Mouse (Mus musculus) C2C12 (cell line): Measurements from ENCODE around the gene Ecsit.

Experiments
- CEBPB ChIP-seq: IDR thresholded peaks from one replicate; pipeline ENCODE4 v1.6.1; 2011; ENCODE audit warnings: low read depth, mild to moderate bottlenecking, control low read depth, moderate library complexity
- CTCF ChIP-seq: IDR thresholded peaks from one replicate; pipeline ENCODE4 v1.5.1; 2011; ENCODE audit not compliant: control insufficient read depth, insufficient read depth, insufficient read length
- FOSL1 ChIP-seq: IDR thresholded peaks from one replicate; pipeline ENCODE4 v1.8.0; 2011; ENCODE audit warnings: mild to moderate bottlenecking, low read length; ENCODE audit not compliant: poor library complexity, insufficient read depth, severe bottlenecking
- MAX ChIP-seq: IDR thresholded peaks from one replicate; pipeline ENCODE4 v1.6.1; 2011; ENCODE audit warnings: mild to moderate bottlenecking, control low read depth
- MYOD1 ChIP-seq: IDR thresholded peaks from one replicate; pipeline ENCODE4 v1.6.1; 2011; ENCODE audit warnings: low read depth; ENCODE audit not compliant: control insufficient read depth, insufficient read length
- MYOG ChIP-seq: IDR thresholded peaks from one replicate; pipeline ENCODE4 v1.6.1; 2011; ENCODE audit not compliant: control insufficient read depth, insufficient read length; ENCODE audit errors: extremely low read depth
- USF1 ChIP-seq: IDR thresholded peaks from one replicate; pipeline ENCODE4 v1.6.1; 2011; ENCODE audit warnings: low read depth, mild to moderate bottlenecking, control low read depth, moderate library complexity

DNA sequence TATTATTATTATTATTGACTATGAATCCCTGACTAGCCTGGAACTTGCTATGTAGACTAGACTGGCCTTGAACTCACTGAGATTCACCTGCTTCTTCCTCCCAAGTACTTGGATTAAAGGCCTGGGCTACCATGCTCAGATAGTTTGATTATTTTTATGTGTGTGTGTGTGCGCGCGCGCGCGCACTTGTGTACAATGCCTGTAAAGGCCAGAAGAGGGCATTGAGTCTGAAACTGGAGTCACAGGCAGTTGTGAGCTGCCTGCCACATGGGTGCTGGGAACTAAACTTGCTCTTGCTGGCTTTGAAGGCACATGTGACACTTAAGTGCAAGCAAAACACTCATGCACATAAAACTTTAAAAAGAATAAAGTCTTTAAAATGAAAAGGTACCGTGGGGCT lies 4.0 kb upstream of the Ecsit start:
- no peak for TF ChIP-seq CTCF
- TF ChIP-seq MAX, result no peak
- no peak for TF ChIP-seq USF1
- TF ChIP-seq MYOG, result no peak
- no peak for TF ChIP-seq FOSL1
- TF ChIP-seq MYOD1, result no peak
- no peak for TF ChIP-seq CEBPB
